Mouse (Mus musculus): ENCODE data around the gene Grb10. TPM values are rescaled to one million over a fixed set of nuclear protein-coding genes. Genes with fewer than 3 reads are reported as not detected.

Grb10 gene
- polyA plus RNA-seq, 1 experiment from 2014 or later, result 267 TPM

DNA sequence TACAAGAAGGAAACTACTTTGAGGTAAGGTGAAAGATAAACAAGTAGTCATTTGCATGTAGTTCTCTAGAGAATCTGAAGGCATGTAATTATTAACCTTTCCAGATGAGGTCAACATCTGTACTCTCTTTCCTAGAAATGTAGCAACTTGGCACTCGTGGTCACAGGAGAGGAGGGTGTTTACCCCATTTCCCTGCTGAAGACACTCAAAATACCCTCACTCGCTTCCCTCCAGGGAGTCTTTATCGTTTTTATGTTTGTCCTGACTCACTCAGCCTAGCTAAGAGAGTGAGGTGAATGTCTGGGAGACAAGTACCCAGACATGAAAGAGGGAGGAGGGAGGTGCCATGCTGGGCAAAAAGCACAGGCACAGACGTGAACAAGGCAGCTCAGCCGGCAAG is 77.6 kb downstream of the Grb10 start:
- WGBS, result 44% methylated on average over 5 of the region's 5 CpGs
- no peak overlapping the region for H3K4me2 ChIP-seq (replicated peaks; ENCODE audit: low read depth, low read length)
- H3K4me3 ChIP-seq (ENCODE audit: low read depth, low read length), result no peak overlapping the region
- no peak overlapping the region for H3K9ac ChIP-seq (ENCODE audit: low read depth, low read length)
- no peaks in the 10 kb centered on the region for H3K9me3 ChIP-seq (ENCODE audit: control insufficient read depth, low read length)
- ATAC-seq (ENCODE audit: low FRiP score) (no peak), DNase-seq (ENCODE audit: low spot score) (no peak)
- no peak overlapping the region for H3K27ac ChIP-seq (ENCODE audit: low read depth, low read length)
- no peaks in the 10 kb centered on the region for H3K36me3 ChIP-seq (ENCODE audit: control insufficient read depth, insufficient read depth, low read length)
- H3K27me3 ChIP-seq (ENCODE audit: control insufficient read depth, insufficient read depth, low read length), result no peaks in the 10 kb centered on the region
- H3K4me1 ChIP-seq (replicated peaks; ENCODE audit: control insufficient read depth, insufficient read depth, low read length), result no peaks in the 10 kb centered on the region

DNA sequence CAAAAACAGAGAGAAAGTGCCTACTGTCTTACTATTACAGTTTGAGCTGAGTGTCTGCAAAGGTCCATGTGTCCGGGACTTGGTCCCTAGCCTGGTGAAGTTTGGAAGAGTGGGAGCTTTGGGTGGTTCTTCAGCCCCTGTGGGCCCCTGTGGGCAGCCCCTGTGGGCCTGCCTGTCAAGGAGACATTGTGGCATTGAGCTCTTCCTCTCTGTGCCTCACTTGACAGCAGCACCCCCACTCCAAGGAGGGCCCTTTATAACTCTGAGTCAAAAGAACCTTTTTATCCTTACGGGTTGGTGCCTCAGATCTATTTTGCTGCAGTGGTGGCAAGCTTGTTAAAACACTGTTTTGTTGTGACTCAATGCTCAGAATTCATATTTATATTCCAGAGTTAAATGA is 78.3 kb downstream of the Grb10 start:
- ATAC-seq (ENCODE audit: low FRiP score) (no peak), DNase-seq (ENCODE audit: low spot score) (no peak)
- Histone ChIP-seq H3K36me3 (ENCODE audit: control insufficient read depth, insufficient read depth, low read length) (no peaks in the 10 kb centered on the region), H3K4me3 (ENCODE audit: low read depth, low read length) (no peak overlapping the region), H3K27me3 (ENCODE audit: control insufficient read depth, insufficient read depth, low read length) (no peaks in the 10 kb centered on the region), H3K4me2 (replicated peaks; ENCODE audit: low read depth, low read length) (no peak overlapping the region), H3K9me3 (ENCODE audit: control insufficient read depth, low read length) (no peaks in the 10 kb centered on the region), H3K4me1 (replicated peaks; ENCODE audit: control insufficient read depth, insufficient read depth, low read length) (no peaks in the 10 kb centered on the region), H3K9ac (ENCODE audit: low read depth, low read length) (no peak overlapping the region), H3K27ac (ENCODE audit: low read depth, low read length) (no peak overlapping the region; the same call in 1 of the 2 replicates)
- 85% methylated on average over 2 of the region's 2 CpGs for WGBS

GRCm38 (mm10) chr11:11958479-11958878 is 80.0 kb downstream of the Grb10 start:
- no peaks in the 10 kb centered on the region for H3K9me3 ChIP-seq (ENCODE audit: control insufficient read depth, low read length)
- ATAC-seq (ENCODE audit: low FRiP score) (no peak), DNase-seq (ENCODE audit: low spot score) (no peak)
- H3K4me2 ChIP-seq (replicated peaks; ENCODE audit: low read depth, low read length), result no peak overlapping the region
- H3K4me1 ChIP-seq (replicated peaks; ENCODE audit: control insufficient read depth, insufficient read depth, low read length), result no peaks in the 10 kb centered on the region
- H3K36me3 ChIP-seq (ENCODE audit: control insufficient read depth, insufficient read depth, low read length), result no peaks in the 10 kb centered on the region
- no peak overlapping the region for H3K4me3 ChIP-seq (ENCODE audit: low read depth, low read length)
- H3K9ac ChIP-seq (ENCODE audit: low read depth, low read length), result no peak overlapping the region
- H3K27ac ChIP-seq (ENCODE audit: low read depth, low read length), result no peak overlapping the region
- H3K27me3 ChIP-seq (ENCODE audit: control insufficient read depth, insufficient read depth, low read length), result no peaks in the 10 kb centered on the region
- 85% methylated on average over 2 of the region's 2 CpGs for WGBS

DNA sequence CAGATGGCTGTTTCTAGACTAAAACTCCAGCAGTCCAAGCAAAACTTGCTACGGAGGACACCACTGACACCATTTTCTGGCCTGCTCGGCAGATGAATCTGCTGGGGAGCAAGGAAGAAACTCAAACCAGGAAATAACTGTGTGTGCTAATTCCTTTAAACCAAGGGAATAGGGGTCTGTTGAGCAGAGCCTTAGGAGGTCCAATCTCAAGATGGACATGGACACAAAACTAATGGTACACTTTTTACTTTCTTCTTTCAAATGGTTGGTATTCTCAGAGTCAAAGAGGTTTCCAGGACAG is 80.5 kb downstream of the Grb10 start:
- ATAC-seq (ENCODE audit: low FRiP score), result no peak
- 87% methylated on average over 2 of the region's 2 CpGs for WGBS
- Histone ChIP-seq H3K4me2 (replicated peaks; ENCODE audit: low read depth, low read length) (no peak overlapping the region), H3K9ac (ENCODE audit: low read depth, low read length) (no peak overlapping the region), H3K4me1 (replicated peaks; ENCODE audit: control insufficient read depth, insufficient read depth, low read length) (no peaks in the 10 kb centered on the region), H3K27ac (ENCODE audit: low read depth, low read length) (no peak overlapping the region), H3K36me3 (ENCODE audit: control insufficient read depth, insufficient read depth, low read length) (no peaks in the 10 kb centered on the region), H3K4me3 (ENCODE audit: low read depth, low read length) (no peak overlapping the region), H3K9me3 (ENCODE audit: control insufficient read depth, low read length) (no peaks in the 10 kb centered on the region), H3K27me3 (ENCODE audit: control insufficient read depth, insufficient read depth, low read length) (no peaks in the 10 kb centered on the region)
- no peak for DNase-seq (ENCODE audit: low spot score)

GRCm38 (mm10) chr11:11957211-11958060 is 81.0 kb downstream of the Grb10 start:
- Histone ChIP-seq H3K36me3 (ENCODE audit: control insufficient read depth, insufficient read depth, low read length) (no peaks in the 10 kb centered on the region), H3K9ac (ENCODE audit: low read depth, low read length) (no peak overlapping the region), H3K9me3 (ENCODE audit: control insufficient read depth, low read length) (no peaks in the 10 kb centered on the region), H3K4me1 (replicated peaks; ENCODE audit: control insufficient read depth, insufficient read depth, low read length) (no peaks in the 10 kb centered on the region), H3K4me2 (replicated peaks; ENCODE audit: low read depth, low read length) (no peak overlapping the region), H3K27ac (ENCODE audit: low read depth, low read length) (no peak overlapping the region), H3K4me3 (ENCODE audit: low read depth, low read length) (no peak overlapping the region), H3K27me3 (ENCODE audit: control insufficient read depth, insufficient read depth, low read length) (no peaks in the 10 kb centered on the region)
- DNase-seq (ENCODE audit: low spot score) (no peak), ATAC-seq (ENCODE audit: low FRiP score) (no peak)
- 90% methylated on average over 5 of the region's 5 CpGs for WGBS

GRCm38 (mm10) chr11:11955783-11956182 is 82.7 kb downstream of the Grb10 start:
- Histone ChIP-seq H3K4me2 (replicated peaks; ENCODE audit: low read depth, low read length) (no peak overlapping the region), H3K9ac (ENCODE audit: low read depth, low read length) (no peak overlapping the region), H3K9me3 (ENCODE audit: control insufficient read depth, low read length) (no peaks in the 10 kb centered on the region), H3K4me1 (replicated peaks; ENCODE audit: control insufficient read depth, insufficient read depth, low read length) (no peaks in the 10 kb centered on the region), H3K36me3 (ENCODE audit: control insufficient read depth, insufficient read depth, low read length) (no peaks in the 10 kb centered on the region), H3K4me3 (ENCODE audit: low read depth, low read length) (no peak overlapping the region), H3K27ac (ENCODE audit: low read depth, low read length) (no peak overlapping the region), H3K27me3 (ENCODE audit: control insufficient read depth, insufficient read depth, low read length) (no peaks in the 10 kb centered on the region)
- no peak for ATAC-seq (ENCODE audit: low FRiP score)
- no peak for DNase-seq (ENCODE audit: low spot score)

DNA sequence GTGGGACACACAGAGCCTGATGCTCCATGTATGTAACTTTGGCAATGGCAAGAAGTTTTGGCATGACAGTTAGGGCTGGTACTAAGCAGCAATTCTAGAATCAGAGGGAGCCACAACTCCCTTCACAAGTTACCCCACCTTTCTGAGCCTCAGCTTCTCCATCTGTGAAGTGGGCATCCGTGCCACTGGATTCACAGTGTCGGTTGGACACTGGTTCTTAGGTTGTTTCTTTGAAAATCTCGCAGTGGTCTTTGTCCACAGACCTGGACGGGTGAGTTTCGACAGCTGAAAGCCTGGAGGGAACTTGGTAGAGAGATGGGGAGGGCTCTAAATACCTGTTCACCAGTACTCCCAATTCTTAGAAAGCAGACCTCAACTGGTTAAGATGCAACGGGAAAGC is 83.9 kb downstream of the Grb10 start:
- H3K4me1 ChIP-seq (replicated peaks; ENCODE audit: control insufficient read depth, insufficient read depth, low read length), result no peaks in the 10 kb centered on the region
- H3K4me3 ChIP-seq (ENCODE audit: low read depth, low read length), result no peak overlapping the region
- 94% methylated on average over 6 of the region's 6 CpGs for WGBS
- H3K4me2 ChIP-seq (replicated peaks; ENCODE audit: low read depth, low read length), result no peak overlapping the region
- no peak for DNase-seq (ENCODE audit: low spot score)
- H3K27ac ChIP-seq (ENCODE audit: low read depth, low read length), result no peak overlapping the region
- H3K36me3 ChIP-seq (ENCODE audit: control insufficient read depth, insufficient read depth, low read length), result no peaks in the 10 kb centered on the region
- no peak for ATAC-seq (ENCODE audit: low FRiP score)
- H3K27me3 ChIP-seq (ENCODE audit: control insufficient read depth, insufficient read depth, low read length), result no peaks in the 10 kb centered on the region
- no peak overlapping the region for H3K9ac ChIP-seq (ENCODE audit: low read depth, low read length)
- H3K9me3 ChIP-seq (ENCODE audit: control insufficient read depth, low read length), result no peaks in the 10 kb centered on the region

- H3K4me1 ChIP-seq (replicated peaks; ENCODE audit: control insufficient read depth, insufficient read depth, low read length), result no peaks in the 10 kb centered on the region
- no peak overlapping the region for H3K9ac ChIP-seq (ENCODE audit: low read depth, low read length)
- 88% methylated on average over 4 of the region's 4 CpGs for WGBS
- H3K36me3 ChIP-seq (ENCODE audit: control insufficient read depth, insufficient read depth, low read length), result no peaks in the 10 kb centered on the region
- no peak overlapping the region for H3K27ac ChIP-seq (ENCODE audit: low read depth, low read length)
- no peak overlapping the region for H3K4me3 ChIP-seq (ENCODE audit: low read depth, low read length)
- H3K27me3 ChIP-seq (ENCODE audit: control insufficient read depth, insufficient read depth, low read length), result no peaks in the 10 kb centered on the region
- no peak overlapping the region for H3K4me2 ChIP-seq (replicated peaks; ENCODE audit: low read depth, low read length)
- ATAC-seq (ENCODE audit: low FRiP score), result no peak
- DNase-seq (ENCODE audit: low spot score), result no peak
- no peaks in the 10 kb centered on the region for H3K9me3 ChIP-seq (ENCODE audit: control insufficient read depth, low read length)
Measured at GRCm38 (mm10) chr11:11954115-11954438, 84.4 kb downstream of the Grb10 start.

DNA sequence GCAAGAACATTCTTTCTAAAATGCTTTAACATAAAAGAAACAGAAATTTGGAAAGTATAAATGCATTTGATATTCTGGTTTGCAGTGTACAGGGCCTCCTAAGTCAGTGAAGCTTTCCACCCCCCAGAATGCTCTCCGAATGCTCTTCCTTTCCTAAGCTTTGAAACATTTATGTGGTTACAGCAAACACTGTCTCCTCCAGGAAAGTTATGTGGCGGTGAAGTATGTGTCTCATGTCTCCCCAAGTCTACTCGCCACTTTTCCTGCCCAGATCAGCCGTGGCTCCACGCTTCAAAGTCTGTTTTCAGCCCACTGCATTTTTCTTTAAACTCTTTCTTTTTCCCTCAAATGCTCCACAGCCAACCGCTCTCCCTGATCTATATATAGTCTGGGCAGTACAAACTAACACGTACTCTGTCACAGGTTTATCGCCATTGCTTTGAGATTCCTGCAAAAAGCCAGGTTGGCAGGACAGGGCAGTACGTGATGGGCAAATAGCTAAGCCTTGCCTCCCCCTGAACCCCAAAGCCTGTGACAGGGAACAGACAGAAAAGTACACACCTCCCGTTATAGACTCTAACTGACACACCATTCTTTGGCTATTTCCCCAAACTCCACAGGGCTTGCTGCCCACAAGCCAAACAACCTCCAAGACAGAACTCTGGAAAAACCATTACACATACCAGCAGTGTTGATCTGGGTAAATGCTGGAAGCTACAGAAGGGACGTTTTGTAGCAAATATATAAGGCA is 84.9 kb downstream of the Grb10 start:
- ATAC-seq (ENCODE audit: low FRiP score), result no peak
- no peaks in the 10 kb centered on the region for H3K9me3 ChIP-seq (ENCODE audit: control insufficient read depth, low read length)
- no peaks in the 10 kb centered on the region for H3K4me1 ChIP-seq (replicated peaks; ENCODE audit: control insufficient read depth, insufficient read depth, low read length)
- H3K9ac ChIP-seq (ENCODE audit: low read depth, low read length), result no peak overlapping the region
- no peaks in the 10 kb centered on the region for H3K36me3 ChIP-seq (ENCODE audit: control insufficient read depth, insufficient read depth, low read length)
- H3K27me3 ChIP-seq (ENCODE audit: control insufficient read depth, insufficient read depth, low read length), result no peaks in the 10 kb centered on the region
- no peak overlapping the region for H3K4me3 ChIP-seq (ENCODE audit: low read depth, low read length)
- H3K4me2 ChIP-seq (replicated peaks; ENCODE audit: low read depth, low read length), result no peak overlapping the region
- H3K27ac ChIP-seq (ENCODE audit: low read depth, low read length), result no peak overlapping the region
- DNase-seq (ENCODE audit: low spot score), result no peak
- WGBS, result 87% methylated on average over 11 of the region's 11 CpGs
